Mouse (Mus musculus) ES-Bruce4 (cell line): ENCODE data around the gene Cd55b.

Experiments
- CTCF ChIP-seq: IDR thresholded peaks from one replicate; pipeline ENCODE4 v1.8.1; 2011; ENCODE audit warnings: low read depth, low read length
- EP300 ChIP-seq: IDR thresholded peaks from 2 replicates; pipeline ENCODE4 v1.6.1; 2011; ENCODE audit warnings: low read depth, low read length; ENCODE audit not compliant: insufficient read depth
- POLR2A ChIP-seq: IDR thresholded peaks from one replicate; pipeline ENCODE4 v1.8.1; 2011; ENCODE audit warnings: low read length; ENCODE audit not compliant: insufficient read depth

- TF ChIP-seq CTCF = no peak
- no peak for TF ChIP-seq POLR2A
- TF ChIP-seq EP300 = no peak
Measured at GRCm38 (mm10) chr1:130350077-130350635, 72.7 kb downstream of the Cd55b start.
